Mouse (Mus musculus) embryonic facial prominence, embryonic 14.5 days (tissue): ENCODE measurements around the gene Spindoc. TPM values are rescaled to one million over a fixed set of nuclear protein-coding genes. Genes with fewer than 3 reads are reported as not detected.
A peak's percentile ranks its signal among the peaks of the same experiment; 100 is the strongest.

Experiments used
- ATAC-seq: fragments of 200-750 bp; cut with Nextera tagmentation; 2 replicates; pipeline ENCODE4 v1.8.0; 2017; ENCODE audit warnings: low read depth, moderate number of reproducible peaks, moderate TSS enrichment
- DNase-seq: peaks from one replicate; pipeline ENCODE4 v3.0.0-alpha.2; 2015; ENCODE audit warnings: low spot score
- H3K27ac ChIP-seq: fragments of 300-500 bp; sonication (generic); replicated peaks from 2 replicates; pipeline ENCODE4 v1.5.1; 2014; ENCODE audit warnings: low read depth, mild to moderate bottlenecking, low read length, moderate library complexity
- H3K27me3 ChIP-seq: fragments of 300-500 bp; sonication (generic); replicated peaks from 2 replicates; pipeline ENCODE4 v1.6.1; 2014; ENCODE audit warnings: low read length; ENCODE audit not compliant: control insufficient read depth, insufficient read depth
- H3K36me3 ChIP-seq: fragments of 300-500 bp; sonication (generic); 2 replicates; pipeline ENCODE4 v1.6.1; 2014; ENCODE audit warnings: low read length, mixed read lengths; ENCODE audit not compliant: control insufficient read depth, insufficient read depth
- H3K4me1 ChIP-seq: fragments of 300-500 bp; sonication (generic); 2 replicates; pipeline ENCODE4 v1.6.1; 2014; ENCODE audit warnings: antibody characterized with exemption, low read length; ENCODE audit not compliant: control insufficient read depth, insufficient read depth
- H3K4me2 ChIP-seq: fragments of 300-500 bp; sonication (generic); 2 replicates; pipeline ENCODE4 v1.6.1; 2014; ENCODE audit warnings: low read depth, mild to moderate bottlenecking, low read length, moderate library complexity, mixed read lengths
- H3K4me3 ChIP-seq: fragments of 300-500 bp; sonication (generic); 2 replicates; pipeline ENCODE4 v1.5.1; 2014; ENCODE audit warnings: low read depth, mild to moderate bottlenecking, low read length
- H3K9ac ChIP-seq: fragments of 300-500 bp; sonication (generic); 2 replicates; pipeline ENCODE4 v1.6.1; 2014; ENCODE audit warnings: low read depth, mild to moderate bottlenecking, low read length, moderate library complexity, mixed read lengths
- H3K9me3 ChIP-seq: fragments of 300-500 bp; sonication (generic); 2 replicates; pipeline ENCODE4 v1.6.1; 2016; ENCODE audit warnings: low read length; ENCODE audit not compliant: control insufficient read depth
- WGBS: fragments of 180-500 bp; shearing (Covaris S2); extraction: QIAGEN DNeasy Blood & Tissue Kit; methylation state at CpG from one replicate; pipeline ENCODE4 v1.1.7; 2014; 5-methylcytosine and 5-hydroxymethylcytosine counted together
- polyA plus RNA-seq: library from polyadenylated mRNA; unstranded; fragments of >200 nt; fragmentation: Nextera tagmentation; extraction: Ambion mirVana; gene quantifications from 2 replicates; pipeline ENCODE4 v1.2.1, GENCODE M21; 2014

Spindoc gene
- polyA plus RNA-seq, 1 experiment from 2014 or later: 23.5 TPM

GRCm38 (mm10) chr19:7342646-7343045 lies 40.1 kb downstream of the Spindoc start:
- Histone ChIP-seq H3K9ac (0 out of 2 replicates have a peak overlapping the region, but pooled peaks have one; percentile 94), H3K27me3 (no peaks in the 10 kb centered on the region), H3K4me2 (no peak overlapping the region), H3K4me3 (no peak overlapping the region), H3K36me3 (no peaks in the 10 kb centered on the region), H3K9me3 (no peaks in the 10 kb centered on the region), H3K4me1 (peaks cover 24% of the 10 kb centered on the region), H3K27ac (no peak overlapping the region)
- 68% methylated on average over 2 of the region's 2 CpGs for WGBS
- no peak for DNase-seq
- ATAC-seq: no peak

- ATAC-seq (peak; percentile 96), DNase-seq (peak; percentile 100)
- H3K36me3 ChIP-seq: no peaks in the 10 kb centered on the region
- no peaks in the 10 kb centered on the region for H3K9me3 ChIP-seq
- H3K27me3 ChIP-seq: no peaks in the 10 kb centered on the region
- peak within 1 kb of the TSS; percentile 96 for H3K4me3 ChIP-seq
- peak within 1 kb of the TSS; percentile 81 for H3K4me2 ChIP-seq
- 2% methylated on average over 54 of the region's 63 CpGs for WGBS
- peaks cover 24% of the 10 kb centered on the region for H3K4me1 ChIP-seq
- peak within 1 kb of the TSS; percentile 85 for H3K27ac ChIP-seq
- peak within 1 kb of the TSS; percentile 94 for H3K9ac ChIP-seq
Measured at GRCm38 (mm10) chr19:7341512-7342397, 41.0 kb downstream of the Spindoc start, which contains the start of gene Mark2. Mark2 (minus strand) TSS chr19:7341860.

- Histone ChIP-seq H3K36me3 (no peaks in the 10 kb centered on the region), H3K4me1 (peaks cover 24% of the 10 kb centered on the region), H3K27me3 (no peaks in the 10 kb centered on the region), H3K4me2 (peak overlapping the region; percentile 81), H3K27ac (peak overlapping the region; percentile 85), H3K9me3 (no peaks in the 10 kb centered on the region), H3K4me3 (peak overlapping the region; percentile 96), H3K9ac (peak overlapping the region; percentile 94)
- peak; percentile 77 for ATAC-seq
- WGBS: under 1% methylated on average over 23 of the region's 46 CpGs
- no peak for DNase-seq
Measured at GRCm38 (mm10) chr19:7340780-7341475, 41.9 kb downstream of the Spindoc start.

- Histone ChIP-seq H3K4me2 (peak overlapping the region; percentile 81), H3K4me3 (peak overlapping the region; percentile 96), H3K27me3 (no peaks in the 10 kb centered on the region), H3K9me3 (no peaks in the 10 kb centered on the region), H3K36me3 (peaks cover 4% of the 10 kb centered on the region; the same call in 1 of the 2 replicates), H3K9ac (peak overlapping the region; percentile 94), H3K27ac (peak overlapping the region; percentile 85; the same call in 1 of the 2 replicates), H3K4me1 (peaks cover 24% of the 10 kb centered on the region)
- peak; percentile 27 for DNase-seq
- WGBS: 1% methylated on average over 15 of the region's 15 CpGs
- ATAC-seq: no peak
Measured at GRCm38 (mm10) chr19:7340371-7340779, 42.4 kb downstream of the Spindoc start.

- H3K27me3 ChIP-seq: no peaks in the 10 kb centered on the region
- 35% methylated on average over 4 of the region's 4 CpGs for WGBS
- no peak for DNase-seq
- H3K9ac ChIP-seq: peak overlapping the region; percentile 94
- H3K4me3 ChIP-seq: peak overlapping the region; percentile 96
- H3K27ac ChIP-seq: no peak overlapping the region
- H3K4me1 ChIP-seq: peaks cover 24% of the 10 kb centered on the region
- H3K9me3 ChIP-seq: no peaks in the 10 kb centered on the region
- peaks cover 4% of the 10 kb centered on the region; the same call in 1 of the 2 replicates for H3K36me3 ChIP-seq
- no peak for ATAC-seq
- H3K4me2 ChIP-seq: peak overlapping the region; percentile 81
Measured at GRCm38 (mm10) chr19:7339867-7340266, 42.9 kb downstream of the Spindoc start.

GRCm38 (mm10) chr19:7339026-7339425 lies 43.8 kb downstream of the Spindoc start:
- Histone ChIP-seq H3K4me1 (peaks cover 24% of the 10 kb centered on the region), H3K36me3 (peaks cover 4% of the 10 kb centered on the region; the same call in 1 of the 2 replicates), H3K27me3 (no peaks in the 10 kb centered on the region), H3K4me2 (peak overlapping the region; percentile 81), H3K9ac (peak overlapping the region; percentile 94), H3K27ac (peak overlapping the region; percentile 1; the same call in 1 of the 2 replicates), H3K4me3 (peak overlapping the region; percentile 96), H3K9me3 (no peaks in the 10 kb centered on the region)
- no peak for DNase-seq
- ATAC-seq: no peak
- 36% methylated on average over 5 of the region's 5 CpGs for WGBS

- Histone ChIP-seq H3K9me3 (no peaks in the 10 kb centered on the region), H3K4me2 (peak overlapping the region; percentile 81; the same call in 1 of the 2 replicates)
- WGBS: 71% methylated on average over 2 of the region's 2 CpGs
Measured at GRCm38 (mm10) chr19:7337781-7338342, 44.9 kb downstream of the Spindoc start.

GRCm38 (mm10) chr19:7335656-7336055 lies 47.1 kb downstream of the Spindoc start:
- no peak overlapping the region for H3K27ac ChIP-seq
- H3K27me3 ChIP-seq: no peaks in the 10 kb centered on the region
- no peak overlapping the region for H3K4me3 ChIP-seq
- H3K4me1 ChIP-seq: peaks cover 20% of the 10 kb centered on the region
- H3K9me3 ChIP-seq: no peaks in the 10 kb centered on the region
- DNase-seq (no peak), ATAC-seq (no peak)
- 85% methylated on average over 4 of the region's 4 CpGs for WGBS
- peaks cover 4% of the 10 kb centered on the region; the same call in 1 of the 2 replicates for H3K36me3 ChIP-seq
- no peak overlapping the region for H3K9ac ChIP-seq
- no peak overlapping the region for H3K4me2 ChIP-seq

More at GRCm38 (mm10) chr19:7337781-7338342, 44.9 kb downstream of the Spindoc start:
- H3K36me3 ChIP-seq: peaks cover 4% of the 10 kb centered on the region; the same call in 1 of the 2 replicates
- 0 out of 2 replicates have a peak overlapping the region, but pooled peaks have one; percentile 23 for H3K27ac ChIP-seq
- H3K4me1 ChIP-seq: peaks cover 24% of the 10 kb centered on the region
- no peaks in the 10 kb centered on the region for H3K27me3 ChIP-seq
- peak overlapping the region; percentile 14; the same call in 1 of the 2 replicates for H3K9ac ChIP-seq
- ATAC-seq (no peak), DNase-seq (no peak)
- no peak overlapping the region for H3K4me3 ChIP-seq
